Mouse (Mus musculus) forebrain, embryonic 13.5 days (tissue): Measurements from ENCODE around the gene Unc5c. TPM values are rescaled to one million over a fixed set of nuclear protein-coding genes. Genes with fewer than 3 reads are reported as not detected.

ENCODE experiments used
- ATAC-seq: fragments of 200-750 bp; cut with Nextera tagmentation; 2 replicates; pipeline ENCODE4 v1.8.0; 2017
- H3K27ac ChIP-seq: fragments of 300-500 bp; sonication (generic); 2 replicates; pipeline ENCODE4 v1.5.1; 2015; ENCODE audit warnings: inconsistent platforms, mild to moderate bottlenecking, moderate library complexity
- H3K27me3 ChIP-seq: fragments of 300-500 bp; sonication (generic); 2 replicates; pipeline ENCODE4 v1.6.1; 2015; ENCODE audit warnings: mild to moderate bottlenecking, inconsistent platforms
- H3K36me3 ChIP-seq: fragments of 300-500 bp; sonication (generic); 2 replicates; pipeline ENCODE4 v1.6.1; 2015; ENCODE audit warnings: mild to moderate bottlenecking, inconsistent platforms; ENCODE audit not compliant: poor library complexity, severe bottlenecking
- H3K4me1 ChIP-seq: fragments of 300-500 bp; sonication (generic); 2 replicates; pipeline ENCODE4 v1.6.1; 2015; ENCODE audit warnings: inconsistent platforms
- H3K4me2 ChIP-seq: fragments of 300-500 bp; sonication (generic); 2 replicates; pipeline ENCODE4 v1.6.1; 2015; ENCODE audit warnings: inconsistent platforms, mild to moderate bottlenecking, moderate library complexity
- H3K4me3 ChIP-seq: fragments of 300-500 bp; sonication (generic); 2 replicates; pipeline ENCODE4 v1.5.1; 2015; ENCODE audit warnings: mild to moderate bottlenecking, inconsistent platforms
- H3K9ac ChIP-seq: fragments of 300-500 bp; sonication (generic); 2 replicates; pipeline ENCODE4 v1.6.1; 2015; ENCODE audit warnings: mild to moderate bottlenecking, inconsistent platforms
- H3K9me3 ChIP-seq: fragments of 300-500 bp; sonication (generic); replicated peaks from 2 replicates; pipeline ENCODE4 v1.6.1; 2016; ENCODE audit warnings: inconsistent platforms
- WGBS: fragments of 180-500 bp; shearing (Covaris S2); methylation state at CpG from one replicate; pipeline ENCODE4 v1.1.7; 2015; 5-methylcytosine and 5-hydroxymethylcytosine counted together
- polyA plus RNA-seq: library from polyadenylated mRNA; unstranded; fragments of >200 nt; fragmentation: Nextera tagmentation; extraction: Ambion mirVana; gene quantifications from 2 replicates; pipeline ENCODE4 v1.2.1, GENCODE M21; 2015

The Unc5c gene
- polyA plus RNA-seq, 1 experiment from 2014 or later = 7.6 TPM

DNA sequence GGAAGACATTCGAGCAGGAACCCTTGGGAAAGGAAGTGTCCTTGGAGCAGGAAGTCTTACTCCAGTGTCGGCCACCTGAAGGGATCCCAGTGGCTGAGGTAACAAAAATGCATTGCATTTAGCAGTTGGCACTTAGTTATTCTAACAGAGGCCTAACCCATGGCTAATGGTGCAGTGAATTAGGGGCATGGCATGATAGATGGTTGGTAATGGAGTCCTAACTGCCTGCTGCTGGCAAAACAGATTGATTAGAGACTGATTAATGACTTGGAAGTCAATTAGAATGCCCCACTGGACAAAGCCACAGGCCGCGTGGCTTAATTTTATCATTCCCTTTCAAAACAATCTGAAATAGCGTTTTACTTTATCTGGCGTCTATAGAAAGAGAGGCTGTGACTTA is 268.8 kb downstream of the Unc5c start:
- no peaks in the 10 kb centered on the region for H3K27me3 ChIP-seq
- H3K9ac ChIP-seq = no peak overlapping the region
- H3K36me3 ChIP-seq = no peaks in the 10 kb centered on the region
- H3K4me1 ChIP-seq = no peaks in the 10 kb centered on the region
- H3K4me3 ChIP-seq = no peak overlapping the region
- no peak overlapping the region for H3K27ac ChIP-seq
- no peak for ATAC-seq
- 90% methylated on average over 6 of the region's 6 CpGs for WGBS
- no peaks in the 10 kb centered on the region for H3K9me3 ChIP-seq
- H3K4me2 ChIP-seq = no peak overlapping the region

DNA sequence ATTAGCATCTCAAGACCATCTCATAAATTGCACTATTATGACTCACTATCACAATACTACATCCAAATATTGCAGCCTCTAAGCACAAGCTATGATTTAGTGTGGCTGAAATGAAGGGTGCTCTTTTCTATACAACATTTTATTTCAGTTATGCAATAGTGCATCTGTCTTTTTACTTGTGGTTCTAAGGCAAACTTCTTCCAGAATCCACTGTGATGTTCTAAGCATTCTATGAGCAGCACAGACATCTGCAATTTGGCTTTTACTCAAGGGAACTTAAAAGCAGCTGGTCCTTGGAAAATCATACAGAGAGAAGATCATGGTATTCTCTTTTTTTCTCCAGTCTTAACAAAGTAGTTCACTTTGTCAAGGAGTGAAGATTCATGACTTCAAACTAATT is 270.3 kb downstream of the Unc5c start:
- H3K4me1 ChIP-seq = no peaks in the 10 kb centered on the region
- no peak for ATAC-seq

DNA sequence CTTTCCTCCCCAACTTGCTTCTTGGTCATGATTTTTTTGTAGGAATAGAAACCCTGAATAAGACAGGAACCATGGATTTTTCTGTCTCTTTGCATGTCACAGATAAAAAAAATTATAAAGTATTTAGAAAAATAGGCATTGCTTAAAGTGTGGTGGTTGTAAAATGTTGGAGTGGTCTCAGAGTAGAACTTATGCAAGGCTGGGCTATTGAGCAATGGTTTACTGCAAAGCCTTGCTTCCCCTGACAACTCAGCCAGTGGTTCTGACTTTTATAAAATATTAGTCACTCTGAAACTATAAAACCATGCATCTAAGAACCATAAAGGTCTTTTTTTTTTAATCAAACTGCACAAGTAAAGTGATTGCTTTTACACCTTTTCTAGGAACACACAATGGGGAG is 280.3 kb downstream of the Unc5c start:
- Histone ChIP-seq H3K4me2 (no peak overlapping the region), H3K36me3 (no peaks in the 10 kb centered on the region), H3K27ac (no peak overlapping the region), H3K9ac (no peak overlapping the region), H3K9me3 (no peaks in the 10 kb centered on the region), H3K4me3 (no peak overlapping the region), H3K27me3 (no peaks in the 10 kb centered on the region), H3K4me1 (no peaks in the 10 kb centered on the region)
- ATAC-seq = no peak

More for the DNA sequence above, 270.3 kb downstream of the Unc5c start:
- Histone ChIP-seq H3K36me3 (no peaks in the 10 kb centered on the region), H3K27me3 (no peaks in the 10 kb centered on the region), H3K9me3 (no peaks in the 10 kb centered on the region), H3K9ac (no peak overlapping the region), H3K4me3 (no peak overlapping the region), H3K4me2 (no peak overlapping the region), H3K27ac (no peak overlapping the region)

DNA sequence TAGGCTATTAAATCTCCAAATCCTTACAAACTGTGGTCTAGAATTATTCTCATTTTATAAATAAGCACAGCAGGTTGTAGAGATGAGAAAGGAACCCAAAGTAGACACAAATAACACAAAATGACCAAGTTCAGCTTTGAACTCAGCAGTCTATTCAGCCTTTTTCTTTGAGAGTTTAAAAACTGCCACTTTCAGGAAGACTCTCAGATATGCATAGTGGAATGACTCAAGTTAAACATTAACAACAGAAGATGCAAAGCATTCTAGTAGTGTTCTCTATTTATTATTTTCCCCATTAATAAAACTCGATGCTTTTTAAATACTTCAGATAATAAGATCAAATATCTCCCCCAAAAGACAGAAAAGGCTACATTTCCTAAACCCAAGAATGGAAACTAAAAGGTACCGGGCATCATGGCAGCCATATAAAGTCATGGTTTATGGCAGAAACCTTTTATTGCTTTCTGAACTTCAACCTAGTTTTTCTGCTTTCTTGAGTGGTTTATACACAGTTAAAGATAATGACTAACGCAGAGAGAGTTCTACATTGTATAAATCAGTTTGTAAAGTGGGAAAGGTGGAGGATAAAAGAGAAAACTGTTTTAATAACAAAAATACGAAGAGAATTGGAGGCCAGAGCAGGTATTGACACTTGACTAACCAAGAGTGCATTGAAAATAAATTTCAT is 283.8 kb downstream of the Unc5c start:
- no peak for ATAC-seq
- no peaks in the 10 kb centered on the region for H3K4me1 ChIP-seq
- 86% methylated on average over 4 of the region's 4 CpGs for WGBS

DNA sequence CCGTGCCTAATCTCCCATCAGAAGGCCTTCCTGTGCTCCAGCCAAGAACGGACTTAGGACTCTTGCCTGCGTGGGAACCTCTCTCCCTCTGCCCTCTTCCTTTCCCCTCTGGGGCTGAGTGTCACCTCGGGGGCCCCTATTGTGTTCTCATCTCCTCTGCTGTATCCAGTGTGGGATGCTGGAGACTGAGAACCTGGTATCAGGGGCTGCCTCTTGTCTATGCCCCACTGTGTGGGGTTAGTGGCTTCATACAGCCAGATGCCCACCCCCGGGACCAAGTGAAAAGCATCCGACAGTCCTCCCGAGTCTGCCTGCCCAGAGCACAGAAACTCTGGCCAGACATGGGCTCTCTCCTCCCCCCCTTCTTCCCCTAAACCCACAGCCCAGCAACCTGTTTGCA is 287.2 kb downstream of the Unc5c start:
- 47% methylated on average over 7 of the region's 7 CpGs for WGBS
- H3K4me1 ChIP-seq = no peaks in the 10 kb centered on the region
- H3K9me3 ChIP-seq = no peaks in the 10 kb centered on the region
- no peaks in the 10 kb centered on the region for H3K36me3 ChIP-seq
- no peak overlapping the region for H3K27ac ChIP-seq
- no peak overlapping the region for H3K4me2 ChIP-seq
- H3K9ac ChIP-seq = no peak overlapping the region
- no peak overlapping the region for H3K4me3 ChIP-seq
- no peaks in the 10 kb centered on the region for H3K27me3 ChIP-seq
- no peak for ATAC-seq

More for the DNA sequence above, 283.8 kb downstream of the Unc5c start:
- Histone ChIP-seq H3K4me2 (no peak overlapping the region), H3K4me3 (no peak overlapping the region), H3K36me3 (no peaks in the 10 kb centered on the region), H3K9ac (no peak overlapping the region), H3K27ac (no peak overlapping the region), H3K27me3 (no peaks in the 10 kb centered on the region), H3K9me3 (no peaks in the 10 kb centered on the region)

DNA sequence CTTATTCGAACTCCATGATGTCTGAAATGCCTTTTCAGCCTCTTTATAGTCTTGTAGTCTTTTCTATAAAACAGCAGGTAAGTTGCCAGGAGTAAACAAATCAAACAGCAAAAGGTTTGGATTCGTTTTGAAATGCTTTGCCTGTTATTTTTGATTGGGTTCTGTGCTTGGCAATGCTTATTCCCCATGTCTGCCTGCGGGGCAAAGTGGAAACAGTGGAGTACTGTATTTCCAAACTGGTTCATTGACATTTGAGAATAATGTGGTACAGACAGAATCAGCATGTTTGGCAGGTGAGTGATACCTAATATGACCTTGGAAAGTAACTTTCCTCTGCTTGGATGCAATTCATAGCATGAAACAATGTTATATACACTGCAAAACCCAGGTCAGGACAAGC is 292.2 kb downstream of the Unc5c start:
- no peak overlapping the region for H3K4me2 ChIP-seq
- no peak overlapping the region for H3K9ac ChIP-seq
- H3K4me1 ChIP-seq = no peaks in the 10 kb centered on the region
- no peaks in the 10 kb centered on the region for H3K27me3 ChIP-seq
- no peaks in the 10 kb centered on the region for H3K9me3 ChIP-seq
- 73% methylated on average over 3 of the region's 3 CpGs for WGBS
- H3K36me3 ChIP-seq = no peaks in the 10 kb centered on the region
- H3K27ac ChIP-seq = no peak overlapping the region
- ATAC-seq = no peak
- no peak overlapping the region for H3K4me3 ChIP-seq

DNA sequence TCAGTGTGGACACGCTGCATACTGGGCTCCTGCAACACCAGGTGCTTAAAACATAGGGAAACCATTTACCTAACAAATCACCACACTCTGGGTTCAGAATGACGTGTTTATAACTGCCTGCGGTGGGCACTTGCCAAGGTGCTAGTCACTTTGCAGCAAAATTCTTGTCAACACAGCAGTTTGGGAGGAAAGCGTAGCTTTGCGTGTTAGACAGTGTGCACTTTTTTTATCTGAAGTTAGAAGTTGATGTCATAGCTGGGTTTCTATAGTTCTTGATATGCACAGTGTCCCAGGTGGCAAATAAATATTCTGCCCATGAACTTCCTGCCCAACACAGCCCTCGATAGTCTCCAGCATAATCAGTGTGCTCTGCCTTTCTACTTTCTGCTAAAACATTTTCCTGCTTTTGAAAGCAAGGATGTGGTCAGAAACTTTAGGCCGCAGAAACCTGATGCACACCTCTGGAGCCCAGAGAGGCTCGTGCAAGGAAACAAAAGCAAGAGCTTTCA is 313.4 kb downstream of the Unc5c start:
- Histone ChIP-seq H3K4me2 (no peak overlapping the region), H3K27me3 (no peaks in the 10 kb centered on the region), H3K4me3 (no peak overlapping the region), H3K4me1 (no peaks in the 10 kb centered on the region), H3K9me3 (no peaks in the 10 kb centered on the region), H3K27ac (no peak overlapping the region), H3K9ac (no peak overlapping the region), H3K36me3 (no peaks in the 10 kb centered on the region)
- no peak for ATAC-seq
- 85% methylated on average over 8 of the region's 8 CpGs for WGBS

DNA sequence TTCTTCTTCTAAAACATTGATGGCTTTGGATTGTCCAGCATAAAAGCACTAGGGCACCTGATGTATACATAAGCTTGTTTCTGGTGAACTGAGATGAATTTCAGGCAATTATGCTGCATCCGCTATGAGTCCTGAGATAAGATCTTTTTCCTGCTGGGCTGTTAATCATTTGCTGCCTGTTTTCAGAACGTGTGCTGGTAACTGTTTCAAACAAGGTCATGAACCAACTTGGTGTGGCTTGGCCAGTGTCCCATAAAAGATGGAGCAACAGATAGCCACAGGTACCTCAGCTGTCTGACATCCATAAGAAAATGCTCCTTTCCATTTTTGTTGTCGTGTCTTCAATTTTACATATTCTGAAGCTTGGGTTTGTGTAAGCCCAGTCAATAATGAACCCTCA is 314.2 kb downstream of the Unc5c start:
- H3K4me1 ChIP-seq = no peaks in the 10 kb centered on the region

DNA sequence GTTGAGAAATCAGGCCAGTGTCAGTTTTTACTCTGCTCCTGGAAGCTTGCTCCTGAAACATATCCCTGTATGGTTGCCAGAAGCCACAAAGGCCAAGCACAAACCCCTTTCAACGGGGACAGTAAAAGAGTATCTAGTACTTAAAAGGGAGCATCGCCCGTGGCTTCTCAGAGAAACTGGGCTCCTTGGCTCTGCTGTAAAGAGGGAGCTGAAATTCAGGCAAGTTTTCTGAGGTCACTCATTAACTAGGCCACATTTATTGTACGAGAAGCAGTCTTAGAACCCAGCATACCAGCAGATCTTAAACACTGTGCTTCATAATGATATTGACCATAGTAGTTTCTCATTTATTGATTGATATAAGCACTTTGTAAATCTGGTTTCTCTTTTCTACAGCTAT is 317.5 kb downstream of the Unc5c start:
- H3K36me3 ChIP-seq = no peaks in the 10 kb centered on the region
- H3K27me3 ChIP-seq = no peaks in the 10 kb centered on the region
- H3K9me3 ChIP-seq = no peaks in the 10 kb centered on the region
- H3K9ac ChIP-seq = no peak overlapping the region
- no peak overlapping the region for H3K4me2 ChIP-seq
- H3K4me3 ChIP-seq = no peak overlapping the region
- no peak overlapping the region for H3K27ac ChIP-seq
- ATAC-seq = no peak
- WGBS = 81% methylated on average over 4 of the region's 4 CpGs
- peaks cover 9% of the 10 kb centered on the region; the same call in 1 of the 2 replicates for H3K4me1 ChIP-seq

More for the DNA sequence above, 314.2 kb downstream of the Unc5c start:
- no peak overlapping the region for H3K4me3 ChIP-seq
- 69% methylated on average over 3 of the region's 3 CpGs for WGBS
- no peak overlapping the region for H3K9ac ChIP-seq
- ATAC-seq = no peak
- no peak overlapping the region for H3K4me2 ChIP-seq
- no peaks in the 10 kb centered on the region for H3K36me3 ChIP-seq
- no peaks in the 10 kb centered on the region for H3K9me3 ChIP-seq
- no peaks in the 10 kb centered on the region for H3K27me3 ChIP-seq
- no peak overlapping the region for H3K27ac ChIP-seq

DNA sequence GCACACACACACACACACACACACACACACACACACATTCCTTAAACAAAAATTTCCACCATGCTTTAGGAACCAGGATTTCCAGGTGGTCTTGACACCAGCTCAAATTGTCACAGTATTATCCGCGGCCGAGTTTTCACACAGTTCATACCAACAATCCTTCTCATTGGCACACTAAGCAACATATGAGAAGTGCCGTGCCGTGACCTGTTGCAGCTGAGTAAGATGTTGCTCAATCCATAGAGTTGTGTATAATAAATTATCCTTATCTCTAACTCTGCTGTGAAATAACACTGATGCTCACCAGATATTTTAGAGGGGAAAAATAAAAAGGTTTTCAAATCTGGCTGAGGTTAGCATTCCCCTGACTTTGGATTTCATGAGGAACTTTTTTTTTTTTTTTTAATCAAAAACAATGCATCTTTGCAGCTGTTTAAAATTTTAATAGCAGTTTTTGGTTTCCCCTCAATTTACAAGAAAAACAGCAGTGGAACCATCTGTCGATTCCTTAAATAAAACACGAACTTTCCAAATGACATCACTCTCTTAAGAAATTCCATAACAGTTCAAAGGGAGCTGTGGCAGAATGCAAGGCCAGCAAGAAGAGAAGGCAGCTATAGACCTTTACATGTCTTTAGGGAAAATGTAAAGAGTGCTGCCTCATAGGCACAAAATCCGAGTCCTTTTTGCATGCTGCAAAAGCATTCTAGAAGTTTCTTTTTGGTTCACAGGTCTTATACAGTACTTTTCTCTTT is 326.2 kb downstream of the Unc5c start:
- Histone ChIP-seq H3K27me3 (no peaks in the 10 kb centered on the region), H3K36me3 (no peaks in the 10 kb centered on the region), H3K9ac (no peak overlapping the region), H3K4me1 (peaks cover 14% of the 10 kb centered on the region), H3K4me2 (no peak overlapping the region), H3K4me3 (no peak overlapping the region), H3K9me3 (no peaks in the 10 kb centered on the region), H3K27ac (no peak overlapping the region)
- no peak for ATAC-seq
- WGBS = 86% methylated on average over 8 of the region's 8 CpGs

DNA sequence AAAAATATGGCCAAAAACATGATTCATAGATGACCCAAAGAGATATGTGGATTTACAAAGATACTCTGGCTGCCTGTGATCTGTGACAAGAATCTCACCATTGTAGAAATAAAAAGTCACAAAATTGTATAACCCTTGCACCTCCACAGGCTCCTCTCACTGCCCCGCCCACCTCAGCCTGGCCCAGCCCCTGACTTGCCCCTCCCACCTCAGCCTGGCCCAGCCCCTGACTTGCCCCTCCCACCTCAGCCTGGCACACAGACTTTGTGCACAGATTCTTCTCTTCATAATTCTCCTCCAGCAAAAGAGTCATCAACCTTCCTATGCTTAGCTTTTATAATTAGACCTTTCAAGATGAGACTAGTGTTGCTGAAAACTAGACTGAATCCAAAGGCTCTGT is 327.1 kb downstream of the Unc5c start:
- Histone ChIP-seq H3K4me2 (no peak overlapping the region), H3K36me3 (no peaks in the 10 kb centered on the region), H3K9ac (no peak overlapping the region), H3K27ac (no peak overlapping the region), H3K4me1 (peaks cover 9% of the 10 kb centered on the region), H3K27me3 (no peaks in the 10 kb centered on the region), H3K4me3 (no peak overlapping the region), H3K9me3 (no peaks in the 10 kb centered on the region)
- 80% methylated on average over 1 of the region's 1 CpGs for WGBS
- no peak for ATAC-seq

DNA sequence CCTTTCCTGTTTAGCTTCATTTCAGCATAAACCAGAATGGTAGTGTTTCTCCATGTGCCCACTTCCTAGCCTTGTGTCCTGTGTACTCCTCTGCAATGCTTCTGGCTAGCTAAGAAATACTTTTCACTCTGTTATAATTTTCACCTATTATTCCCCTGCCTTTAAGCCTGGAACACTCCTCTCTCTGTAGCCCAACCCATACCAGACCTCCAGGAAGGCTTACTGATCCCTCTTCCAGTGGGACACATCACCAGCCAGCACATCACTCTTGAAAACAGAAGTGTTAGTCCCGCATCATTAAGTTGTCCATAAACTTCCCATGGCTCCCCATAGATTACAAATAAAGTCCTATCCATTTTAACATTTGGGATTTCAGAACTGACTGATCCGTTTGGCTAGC is 328.7 kb downstream of the Unc5c start:
- H3K27me3 ChIP-seq = no peaks in the 10 kb centered on the region
- H3K4me2 ChIP-seq = no peak overlapping the region
- H3K9me3 ChIP-seq = no peaks in the 10 kb centered on the region
- WGBS = 83% methylated on average over 2 of the region's 2 CpGs
- no peaks in the 10 kb centered on the region for H3K36me3 ChIP-seq
- peaks cover 7% of the 10 kb centered on the region; the same call in 1 of the 2 replicates for H3K4me1 ChIP-seq
- H3K27ac ChIP-seq = no peak overlapping the region
- H3K9ac ChIP-seq = no peak overlapping the region
- H3K4me3 ChIP-seq = no peak overlapping the region
- ATAC-seq = no peak
